Mouse (Mus musculus) lung, postnatal 36 days (tissue): ENCODE measurements around the gene 6330409D20Rik.

Source experiments
- DNase-seq: peaks from one replicate; pipeline ENCODE4 v3.0.0; 2022; ENCODE audit warnings: mixed read lengths

The 6330409D20Rik gene

DNA sequence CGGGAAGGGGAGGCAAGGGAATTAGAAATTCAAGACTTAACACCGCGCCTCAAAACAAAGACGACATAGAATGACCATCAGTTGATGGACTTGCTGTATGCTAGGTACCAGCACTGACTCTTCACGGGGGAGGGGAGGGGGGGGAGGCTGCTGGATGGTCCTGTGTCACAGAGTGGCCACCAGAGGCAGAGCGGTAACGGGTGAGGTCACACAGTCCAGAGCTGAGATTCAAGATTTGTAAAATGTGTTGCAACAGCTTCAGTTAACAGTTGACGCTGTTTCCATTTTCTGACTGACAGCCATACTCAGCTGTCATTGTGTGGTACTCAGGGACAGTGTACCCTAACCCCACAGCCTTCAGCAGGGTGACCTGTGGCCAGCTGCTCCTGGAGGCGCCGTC lies 11.4 kb upstream of the 6330409D20Rik start:
- DNase-seq = no peak

DNA sequence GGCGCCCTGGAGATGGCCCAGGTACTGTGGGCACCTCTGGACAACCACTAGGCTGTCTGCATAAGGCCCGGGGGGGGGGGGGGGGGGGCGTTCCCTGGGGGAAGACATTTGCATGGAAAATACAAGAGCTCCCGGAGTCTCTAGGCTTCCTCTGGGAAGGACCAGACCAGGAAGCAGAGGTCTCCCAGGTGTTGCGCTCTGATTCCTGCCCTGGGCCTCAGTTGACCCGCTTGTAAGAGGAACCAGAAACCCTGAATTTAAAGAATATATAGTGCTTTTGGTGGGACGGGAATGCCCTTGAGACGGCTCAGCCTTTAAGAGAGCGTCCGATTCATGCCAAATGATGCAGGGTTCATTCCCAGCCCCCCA lies 10.8 kb upstream of the 6330409D20Rik start:
- DNase-seq = no peak

DNA sequence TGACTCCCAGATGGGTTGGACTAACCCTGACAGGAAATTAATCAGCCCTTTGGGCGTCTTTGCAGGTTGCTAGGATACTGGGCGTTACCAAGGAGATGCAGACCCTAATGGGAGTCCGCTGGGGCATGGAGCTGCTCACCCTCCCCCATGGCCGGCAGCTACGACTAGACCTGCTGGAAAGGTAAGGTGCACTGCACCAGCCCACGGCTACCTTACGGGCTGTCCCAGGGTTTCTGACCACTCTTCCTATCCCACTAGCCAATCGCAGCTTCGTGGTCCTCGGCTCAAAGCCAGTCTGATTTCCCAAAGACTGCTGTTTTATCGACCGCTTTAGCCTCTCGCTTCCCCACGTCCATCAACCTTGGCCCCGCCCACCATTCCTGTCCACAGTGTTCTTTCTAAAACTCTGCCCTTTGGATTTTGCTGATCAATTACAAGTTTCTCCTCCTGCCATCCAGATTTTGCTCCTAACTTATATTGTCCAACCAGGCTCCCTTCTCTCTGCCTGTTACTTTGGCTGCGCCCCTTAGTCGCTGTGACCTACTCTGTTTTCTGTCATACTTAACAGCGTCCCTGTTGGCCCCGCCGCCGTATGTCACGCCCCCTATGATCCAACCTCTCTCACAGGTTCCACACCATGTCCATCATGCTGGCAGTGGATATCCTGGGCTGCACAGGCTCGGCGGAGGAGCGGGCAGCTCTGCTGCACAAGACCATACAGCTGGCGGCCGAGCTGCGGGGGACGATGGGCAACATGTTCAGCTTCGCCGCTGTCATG lies 10.3 kb upstream of the 6330409D20Rik start:
- peak; percentile 86 for DNase-seq

GRCm38 (mm10) chr2:32750199-32750598 lies 9.4 kb upstream of the 6330409D20Rik start:
- DNase-seq = no peak

DNA sequence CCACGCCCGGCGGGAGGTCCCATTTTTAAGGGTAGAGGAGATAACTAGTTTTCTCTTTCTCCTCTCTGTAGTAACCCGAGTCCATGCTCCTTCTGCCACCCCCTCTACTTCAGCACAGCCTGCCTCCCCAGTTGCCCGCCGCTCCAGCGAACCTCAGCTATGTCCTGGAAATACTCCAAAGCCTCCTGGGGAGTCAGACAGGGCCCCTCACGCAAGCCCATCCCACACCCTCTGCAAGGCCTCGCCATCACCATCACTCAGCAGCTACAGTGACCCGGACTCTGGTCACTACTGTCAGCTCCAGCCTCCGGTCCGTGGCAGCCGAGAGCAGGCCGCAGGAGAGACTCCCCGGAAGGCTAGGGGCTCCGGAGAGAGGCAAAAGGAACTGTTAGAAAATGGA lies 8.3 kb upstream of the 6330409D20Rik start:
- no peak for DNase-seq

- DNase-seq = peak; percentile 50
Observed at GRCm38 (mm10) chr2:32744272-32744982, 3.6 kb upstream of the 6330409D20Rik start.

- no peak for DNase-seq
Observed at GRCm38 (mm10) chr2:32742173-32742531, 1.3 kb upstream of the 6330409D20Rik start.

DNA sequence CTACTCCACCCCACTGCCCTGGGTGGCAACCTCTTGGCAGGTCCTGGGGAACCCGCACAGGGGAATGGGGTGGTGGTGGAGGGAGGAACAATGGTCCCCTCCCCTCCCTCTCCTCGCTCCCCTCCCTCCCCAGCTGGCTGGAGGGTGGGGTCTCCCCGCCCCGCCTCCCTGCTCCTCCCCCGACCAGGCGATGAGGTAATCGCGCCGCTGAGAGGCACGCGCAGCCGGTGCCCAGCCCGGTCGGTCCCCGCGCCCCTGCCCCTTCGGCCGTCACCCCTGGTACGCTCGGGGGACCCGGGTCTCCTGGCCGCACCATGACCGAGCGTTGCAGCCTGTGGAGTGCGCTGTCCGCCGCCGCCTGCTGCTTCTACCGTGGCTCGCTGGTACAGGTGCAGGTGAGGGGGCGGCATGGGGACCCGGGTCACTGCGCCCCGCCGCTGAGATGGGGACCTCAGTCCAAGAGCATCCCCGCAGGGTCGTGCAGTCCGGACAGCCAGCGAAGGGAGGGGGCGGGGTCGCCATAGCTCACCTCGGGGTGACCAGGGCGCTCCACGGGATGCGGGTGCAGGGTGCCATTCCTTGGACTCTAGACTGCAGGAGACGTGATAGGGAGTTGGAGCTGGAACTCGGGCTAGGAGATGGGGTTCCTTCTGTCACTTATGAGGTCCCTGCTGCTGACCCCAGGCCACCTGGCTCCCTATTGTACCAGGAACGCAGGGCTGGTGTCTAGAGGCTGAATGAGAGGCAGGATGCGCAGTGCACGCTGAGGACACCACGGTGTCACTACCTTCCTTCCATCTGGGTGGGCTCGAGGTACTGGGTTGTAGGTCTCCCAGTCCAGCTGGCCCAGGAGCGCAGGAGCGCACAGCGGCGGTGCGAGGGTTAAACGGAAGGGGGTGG lies 707 bp upstream of the 6330409D20Rik start:
- DNase-seq = peak; percentile 55

- DNase-seq = no peak
Observed at GRCm38 (mm10) chr2:32739311-32739710, 1.5 kb downstream of the 6330409D20Rik start.

DNA sequence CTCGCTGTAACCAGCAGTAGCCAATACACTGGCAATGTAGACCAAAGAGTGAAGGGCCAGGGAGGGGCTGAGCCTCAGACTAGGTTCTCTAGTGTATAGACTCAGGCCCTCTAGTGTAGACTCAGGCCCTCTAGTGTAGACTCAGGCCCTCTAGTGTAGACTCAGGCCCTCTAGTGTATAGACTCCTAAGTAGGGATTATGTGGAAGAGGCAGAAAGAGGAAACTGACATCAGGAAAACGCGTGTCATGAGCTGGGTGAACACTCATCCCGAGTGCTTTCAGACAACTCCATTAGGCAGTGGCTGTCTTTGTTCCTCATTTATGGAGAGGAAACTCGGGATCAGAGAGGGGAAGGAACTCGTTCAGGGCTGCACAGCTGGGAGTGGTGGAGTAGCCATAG lies 3.8 kb downstream of the 6330409D20Rik start:
- no peak for DNase-seq

- DNase-seq = no peak
Observed at GRCm38 (mm10) chr2:32736306-32736829, 4.4 kb downstream of the 6330409D20Rik start.

DNA sequence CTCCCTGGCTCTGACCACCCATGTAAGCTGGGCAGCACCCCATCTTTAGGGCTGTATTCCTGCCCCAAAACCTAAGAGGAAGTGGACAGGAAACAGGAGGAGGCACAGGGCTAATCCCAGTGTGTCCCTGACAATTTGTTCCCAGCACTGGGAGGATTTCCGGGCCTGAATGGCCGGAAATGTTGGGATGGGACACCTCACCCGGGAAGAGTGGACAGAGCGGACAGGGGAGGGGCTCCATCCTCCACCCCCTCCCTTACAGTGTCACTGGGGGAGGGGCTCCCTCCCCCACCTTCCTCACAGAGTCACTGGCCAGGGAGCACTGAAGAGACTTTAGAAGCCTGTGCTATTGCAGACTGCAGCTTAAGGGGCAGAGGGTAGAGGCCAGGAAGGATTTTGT lies 5.9 kb downstream of the 6330409D20Rik start:
- peak; percentile 89 for DNase-seq

GRCm38 (mm10) chr2:32734480-32734879 lies 6.3 kb downstream of the 6330409D20Rik start:
- DNase-seq = peak; percentile 54

- DNase-seq = no peak
Observed at GRCm38 (mm10) chr2:32732695-32733094, 8.1 kb downstream of the 6330409D20Rik start.

GRCm38 (mm10) chr2:32731911-32732310 lies 8.9 kb downstream of the 6330409D20Rik start:
- no peak for DNase-seq

- DNase-seq = no peak
Observed at GRCm38 (mm10) chr2:32730854-32731253, 10.0 kb downstream of the 6330409D20Rik start.

DNA sequence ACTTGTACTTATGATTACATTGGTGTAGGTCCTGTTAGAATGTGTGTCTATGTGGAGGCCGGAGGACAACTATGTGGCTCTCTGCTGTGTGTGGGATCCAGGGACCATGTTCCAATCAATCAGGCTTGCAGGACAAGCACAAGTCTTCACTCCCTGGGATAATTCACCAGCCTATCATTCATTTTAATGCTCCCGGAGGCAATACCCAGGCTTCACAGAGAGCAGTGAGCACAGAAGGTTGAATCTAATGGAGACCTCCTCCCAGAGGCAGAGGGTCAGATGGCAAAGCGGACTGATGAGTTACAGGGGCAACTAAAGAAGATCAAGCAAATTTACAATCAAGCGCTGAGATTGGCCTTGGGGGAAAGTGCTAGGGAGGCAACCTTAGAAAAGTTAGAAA lies 11.3 kb downstream of the 6330409D20Rik start:
- no peak for DNase-seq

GRCm38 (mm10) chr2:32728463-32728862 lies 12.4 kb downstream of the 6330409D20Rik start:
- DNase-seq = peak; percentile 70

DNA sequence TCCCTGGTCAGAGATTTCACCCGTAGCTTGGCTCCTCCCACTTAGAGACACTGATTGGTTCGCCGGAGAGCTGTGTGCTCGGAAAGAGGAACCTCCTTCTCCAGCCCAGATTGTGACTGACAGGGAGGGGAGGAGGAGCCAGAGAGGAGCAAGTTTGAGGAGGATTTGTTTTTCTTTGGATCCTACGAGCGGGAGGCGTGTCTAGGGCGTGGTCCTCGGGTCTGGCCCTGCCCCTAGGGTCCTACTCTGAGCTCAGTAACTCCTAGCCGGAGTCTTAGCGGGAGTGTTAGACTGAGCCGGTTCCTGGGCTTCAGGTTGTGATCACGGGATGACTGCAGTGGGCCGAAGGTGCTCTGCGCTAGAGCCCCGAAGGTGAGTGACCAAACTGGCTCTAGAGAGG lies 13.4 kb downstream of the 6330409D20Rik start:
- peak; percentile 99 for DNase-seq

DNA sequence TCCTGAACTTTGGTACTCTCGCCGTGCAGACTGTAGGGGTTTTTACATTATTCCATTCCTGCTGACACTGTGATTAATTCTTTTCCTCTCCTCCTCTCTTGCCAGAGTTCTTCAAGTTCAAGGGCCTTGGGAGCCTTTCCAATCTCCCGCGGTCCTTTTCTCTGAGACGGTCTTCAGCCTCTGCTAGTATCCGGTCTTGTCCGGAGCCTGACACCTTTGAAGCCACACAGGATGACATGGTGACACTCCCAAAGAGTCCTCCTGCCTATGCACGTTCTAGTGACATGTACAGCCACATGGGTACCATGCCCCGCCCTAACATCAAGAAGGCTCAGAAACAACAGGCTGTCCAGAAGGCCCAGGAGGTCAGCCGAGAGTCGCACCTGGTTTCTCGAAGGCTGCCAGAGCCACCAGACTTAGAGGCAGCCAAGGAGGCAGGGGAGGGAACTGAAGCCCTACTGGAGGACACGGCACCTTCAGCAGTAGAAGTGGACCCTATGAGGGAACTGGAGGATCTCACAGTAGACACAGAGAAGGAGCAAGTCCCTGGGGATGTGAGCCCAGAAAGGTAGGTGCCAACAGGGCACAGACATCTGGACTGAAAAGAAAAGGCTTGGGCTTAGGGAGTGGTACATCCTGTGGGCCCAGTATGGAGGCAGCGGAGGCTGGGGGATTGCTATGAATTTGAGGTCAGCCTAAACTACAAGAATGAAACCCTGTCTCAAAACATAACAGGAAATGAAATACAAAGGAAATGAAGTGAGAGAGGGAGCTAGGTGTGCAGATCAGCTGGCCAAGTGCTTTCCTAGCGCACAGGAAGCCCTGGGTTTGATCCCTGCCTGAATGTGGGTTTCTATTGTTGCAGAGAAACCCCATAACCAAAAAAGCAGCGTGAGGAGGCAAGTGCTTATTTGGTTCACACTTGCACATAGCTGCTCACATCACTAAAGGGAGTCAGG lies 15.7 kb downstream of the 6330409D20Rik start:
- no peak for DNase-seq

GRCm38 (mm10) chr2:32724149-32724548 lies 16.7 kb downstream of the 6330409D20Rik start:
- DNase-seq = no peak

DNA sequence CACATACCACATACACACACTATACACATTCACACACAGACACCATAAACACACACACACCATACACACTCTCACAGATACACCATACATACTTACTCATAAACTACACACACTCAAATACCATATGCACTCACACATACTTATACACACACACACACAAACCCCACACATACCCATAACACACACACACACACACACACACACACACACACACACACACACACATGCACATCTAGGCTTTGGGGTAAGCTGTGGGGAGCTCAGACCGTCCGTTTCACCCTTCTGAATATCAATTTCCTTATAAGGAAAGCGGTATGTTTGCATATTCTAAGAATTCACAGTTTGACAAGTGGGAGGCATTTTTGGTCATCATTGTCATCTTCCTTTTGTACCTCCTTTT lies 18.2 kb downstream of the 6330409D20Rik start:
- DNase-seq = no peak
